ENCODE assay signal across 8 mouse cellular contexts in the genomic region with DNA sequence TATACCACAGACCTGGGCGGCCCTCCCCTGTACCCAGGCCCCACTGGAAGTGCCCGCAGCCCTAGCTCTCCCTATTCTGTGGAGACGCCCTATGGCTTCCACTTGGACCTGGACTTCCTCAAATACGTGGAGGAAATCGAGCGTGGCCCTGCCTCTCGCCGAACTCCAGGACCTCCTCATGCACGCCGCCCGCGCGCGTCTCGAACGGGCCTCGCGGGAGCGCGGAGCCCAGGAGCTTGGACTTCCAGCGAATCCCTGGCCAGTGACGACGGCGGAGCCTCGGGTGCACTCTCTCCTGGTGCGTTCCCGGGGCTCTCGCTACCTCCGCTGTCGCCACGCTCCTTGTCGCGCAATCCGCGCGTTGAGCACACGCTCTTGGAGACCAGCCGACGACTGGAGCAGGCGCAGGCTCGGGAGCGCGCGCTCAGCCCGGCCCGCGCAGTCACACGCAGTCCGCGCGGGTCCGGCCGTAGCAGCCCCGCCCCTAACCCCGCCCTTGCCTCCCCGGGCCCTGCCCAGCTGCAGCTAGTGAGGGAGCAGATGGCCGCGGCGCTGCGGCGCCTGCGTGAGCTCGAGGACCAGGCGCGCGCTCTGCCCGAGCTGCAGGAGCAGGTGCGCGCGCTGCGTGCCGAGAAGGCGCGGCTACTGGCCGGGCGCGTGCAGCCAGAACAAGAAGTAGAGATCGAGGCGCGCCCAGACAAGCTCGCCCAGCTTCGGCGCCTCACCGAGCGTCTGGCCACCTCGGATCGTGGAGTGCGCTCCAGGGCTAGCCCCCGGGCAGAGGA. TPM values are rescaled to one million over a fixed set of nuclear protein-coding genes. Genes with fewer than 3 reads are reported as not detected.
A peak's percentile ranks its signal among the peaks of the same experiment; 100 is the strongest.
DNase-seq lines count a peak whose midpoint lies in the region; ATAC-seq lines count a peak whose summit lies in the region.

No protein-coding gene starts in this region.

- peaks cover 36% of the 10 kb centered on the region for H3K4me1 ChIP-seq in forebrain, embryonic 10.5 days
- H3K4me1 ChIP-seq in heart, embryonic 16.5 days (ENCODE audit: control insufficient read depth, insufficient read depth, low read length) = peaks cover 26% of the 10 kb centered on the region
- peaks cover 50% of the 10 kb centered on the region for H3K4me1 ChIP-seq in liver, embryonic 15.5 days (replicated peaks)
- peaks cover 26% of the 10 kb centered on the region for H3K4me1 ChIP-seq in neural tube, embryonic 12.5 days

- peak; percentile 96 for ATAC-seq in heart, embryonic 16.5 days (replicated peaks; ENCODE audit: extremely low read depth, insufficient read depth, low FRiP score)
- peak; percentile 97 for ATAC-seq in liver, embryonic 15.5 days (ENCODE audit: insufficient read depth)
- peak; percentile 96 for ATAC-seq in neural tube, embryonic 12.5 days (ENCODE audit: low FRiP score, low read depth)

- H3K27me3 ChIP-seq in forebrain, embryonic 10.5 days (ENCODE audit: poor library complexity, severe bottlenecking) = no peaks in the 10 kb centered on the region
- H3K27me3 ChIP-seq in heart, embryonic 16.5 days (ENCODE audit: control insufficient read depth, insufficient read depth, low read length) = 0 out of 2 replicates have a peak, but pooled peaks cover 7% of the 10 kb centered on the region
- peaks cover 21% of the 10 kb centered on the region for H3K27me3 ChIP-seq in liver, embryonic 15.5 days
- peaks cover 2% of the 10 kb centered on the region; the same call in 1 of the 2 replicates for H3K27me3 ChIP-seq in neural tube, embryonic 12.5 days (replicated peaks)

- H3K27ac ChIP-seq in forebrain, embryonic 10.5 days = peak overlapping the region; percentile 92
- peak overlapping the region; percentile 86 for H3K27ac ChIP-seq in heart, embryonic 16.5 days (ENCODE audit: low read length)
- H3K27ac ChIP-seq in liver, embryonic 15.5 days (replicated peaks) = peak overlapping the region; percentile 80
- H3K27ac ChIP-seq in neural tube, embryonic 12.5 days = peak overlapping the region; percentile 71; the same call in 1 of the 2 replicates

- H3K4me2 ChIP-seq in heart, embryonic 16.5 days (ENCODE audit: low read depth, low read length) = peak overlapping the region; percentile 98
- peak overlapping the region; percentile 97 for H3K4me2 ChIP-seq in liver, embryonic 15.5 days
- H3K4me2 ChIP-seq in neural tube, embryonic 12.5 days (replicated peaks) = peak overlapping the region; percentile 87

- H3K9me3 ChIP-seq in forebrain, embryonic 10.5 days = no peaks in the 10 kb centered on the region
- H3K9me3 ChIP-seq in heart, embryonic 16.5 days (replicated peaks; ENCODE audit: control insufficient read depth, low read length) = no peaks in the 10 kb centered on the region
- H3K9me3 ChIP-seq in liver, embryonic 15.5 days (replicated peaks) = no peaks in the 10 kb centered on the region
- no peaks in the 10 kb centered on the region for H3K9me3 ChIP-seq in neural tube, embryonic 12.5 days

- H3K4me3 ChIP-seq in forebrain, embryonic 10.5 days = peak overlapping the region; percentile 59
- peak overlapping the region; percentile 72 for H3K4me3 ChIP-seq in heart, embryonic 16.5 days (ENCODE audit: low read length)
- H3K4me3 ChIP-seq in liver, embryonic 15.5 days (replicated peaks) = peak overlapping the region; percentile 72
- H3K4me3 ChIP-seq in neural tube, embryonic 12.5 days = peak overlapping the region; percentile 49

- DNase-seq in CD8-positive naive resting alpha-beta T cell, adult 2 months (ENCODE audit: low read depth in 2 of 2, low spot score in 2 of 2) = peak; percentile 32 to 40
- DNase-seq in c-Kit-positive CD71-negative TER-119-negative erythroid progenitor cells, embryonic 14.5 days (ENCODE audit: low read depth) = peak; percentile 87
- peak; percentile 93 for DNase-seq in forebrain, embryonic 10.5 days (ENCODE audit: extremely low spot score, low spot score)
- DNase-seq in kidney, postnatal 36 days = peak; percentile 92 to 93
- peak; percentile 95 for DNase-seq in telencephalon, adult 2 months (ENCODE audit: low read depth, low spot score)

- peak overlapping the region; percentile 87 for H3K9ac ChIP-seq in heart, embryonic 16.5 days (ENCODE audit: low read length)
- H3K9ac ChIP-seq in liver, embryonic 15.5 days = peak overlapping the region; percentile 82
- peak overlapping the region; percentile 77 for H3K9ac ChIP-seq in neural tube, embryonic 12.5 days

- WGBS in forebrain, embryonic 10.5 days = under 1% methylated on average over 89 of the region's 89 CpGs
- WGBS in heart, embryonic 16.5 days = under 1% methylated on average over 88 of the region's 89 CpGs
- under 1% methylated on average over 89 of the region's 89 CpGs for WGBS in liver, embryonic 15.5 days (ENCODE audit: insufficient replicate concordance)
- under 1% methylated on average over 89 of the region's 89 CpGs for WGBS in neural tube, embryonic 12.5 days

- H3K36me3 ChIP-seq in forebrain, embryonic 10.5 days (replicated peaks) = peaks cover 48% of the 10 kb centered on the region
- peaks cover 33% of the 10 kb centered on the region for H3K36me3 ChIP-seq in heart, embryonic 16.5 days (ENCODE audit: control insufficient read depth, insufficient read depth)
- H3K36me3 ChIP-seq in liver, embryonic 15.5 days (replicated peaks) = peaks cover 38% of the 10 kb centered on the region
- H3K36me3 ChIP-seq in neural tube, embryonic 12.5 days = peaks cover 34% of the 10 kb centered on the region

RNA-seq across cellular contexts. Expression of gene Rps28, which starts 7.0 kb away (rescaled TPM):
- 848 and 864 TPM in 2 replicates for polyA plus RNA-seq in forebrain, embryonic 10.5 days (2016; fragmentation: Nextera tagmentation; extraction: Ambion mirVana)
- polyA plus RNA-seq in heart, embryonic 16.5 days (2015; fragmentation: Nextera tagmentation; extraction: Ambion mirVana) = 388 and 436 TPM in 2 replicates
- polyA plus RNA-seq in liver, embryonic 15.5 days (2015; fragmentation: Nextera tagmentation; extraction: Ambion mirVana) = 356 and 444 TPM in 2 replicates
- polyA plus RNA-seq in neural tube, embryonic 12.5 days (2016; fragmentation: Nextera tagmentation; extraction: Ambion mirVana) = 672 and 679 TPM in 2 replicates

RNA-seq across cellular contexts. Expression of gene Ndufa7, which starts 7.0 kb away (rescaled TPM):
- 439 and 441 TPM in 2 replicates for polyA plus RNA-seq in forebrain, embryonic 10.5 days (2016; fragmentation: Nextera tagmentation; extraction: Ambion mirVana)
- polyA plus RNA-seq in heart, embryonic 16.5 days (2015; fragmentation: Nextera tagmentation; extraction: Ambion mirVana) = 535 and 549 TPM in 2 replicates
- 240 and 251 TPM in 2 replicates for polyA plus RNA-seq in liver, embryonic 15.5 days (2015; fragmentation: Nextera tagmentation; extraction: Ambion mirVana)
- polyA plus RNA-seq in neural tube, embryonic 12.5 days (2016; fragmentation: Nextera tagmentation; extraction: Ambion mirVana) = 458 and 461 TPM in 2 replicates

RNA-seq across cellular contexts. Expression of gene Kank3, which starts 7.1 kb away (rescaled TPM):
- polyA plus RNA-seq in forebrain, embryonic 10.5 days (2016; fragmentation: Nextera tagmentation; extraction: Ambion mirVana) = 22.7 and 27.9 TPM in 2 replicates
- 48.5 and 58.7 TPM in 2 replicates for polyA plus RNA-seq in heart, embryonic 16.5 days (2015; fragmentation: Nextera tagmentation; extraction: Ambion mirVana)
- polyA plus RNA-seq in liver, embryonic 15.5 days (2015; fragmentation: Nextera tagmentation; extraction: Ambion mirVana) = 10.4 and 12.8 TPM in 2 replicates
- 31.5 and 32.3 TPM in 2 replicates for polyA plus RNA-seq in neural tube, embryonic 12.5 days (2016; fragmentation: Nextera tagmentation; extraction: Ambion mirVana)

RNA-seq across cellular contexts. Expression of gene Cd320, which starts 25.5 kb away (rescaled TPM):
- polyA plus RNA-seq in forebrain, embryonic 10.5 days (2016; fragmentation: Nextera tagmentation; extraction: Ambion mirVana) = 86.6 and 89.0 TPM in 2 replicates
- polyA plus RNA-seq in heart, embryonic 16.5 days (2015; fragmentation: Nextera tagmentation; extraction: Ambion mirVana) = 37.6 and 41.9 TPM in 2 replicates
- polyA plus RNA-seq in liver, embryonic 15.5 days (2015; fragmentation: Nextera tagmentation; extraction: Ambion mirVana) = 14.4 and 14.7 TPM in 2 replicates
- polyA plus RNA-seq in neural tube, embryonic 12.5 days (2016; fragmentation: Nextera tagmentation; extraction: Ambion mirVana) = 59.3 and 61.8 TPM in 2 replicates

RNA-seq across cellular contexts. Expression of gene Angptl4, which starts 35.7 kb away (rescaled TPM):
- polyA plus RNA-seq in forebrain, embryonic 10.5 days (2016; fragmentation: Nextera tagmentation; extraction: Ambion mirVana) = 21.4 and 22.4 TPM in 2 replicates
- 16.4 and 20.5 TPM in 2 replicates for polyA plus RNA-seq in heart, embryonic 16.5 days (2015; fragmentation: Nextera tagmentation; extraction: Ambion mirVana)
- 23.0 and 27.6 TPM in 2 replicates for polyA plus RNA-seq in liver, embryonic 15.5 days (2015; fragmentation: Nextera tagmentation; extraction: Ambion mirVana)
- polyA plus RNA-seq in neural tube, embryonic 12.5 days (2016; fragmentation: Nextera tagmentation; extraction: Ambion mirVana) = 17.7 TPM in 2 replicates

Comparison
In these comparisons a context has a peak if more than half of its experiments do, and no peak if none do; other contexts are left out.
1. Peak in every context shown above with its lines: DNase-seq, ATAC-seq, H3K4me3 ChIP-seq and H3K27ac ChIP-seq.
2. DNase-seq: peak in every context shown above with its lines; median percentile 95 in telencephalon, adult 2 months; 93 in forebrain, embryonic 10.5 days; 92 in kidney, postnatal 36 days; 87 in c-Kit-positive CD71-negative TER-119-negative erythroid progenitor cells, embryonic 14.5 days; 36 in CD8-positive naive resting alpha-beta T cell, adult 2 months.